Mouse (Mus musculus) cerebellum, postnatal 4 days (tissue): Measurements from ENCODE around the gene Ltbp4.

Experiments
- DNase-seq, 2 experiments: peaks; one replicate each; pipeline ENCODE4 v3.0.0; 2022; ENCODE audit warnings: low spot score in 2 of 2, mixed read lengths in 1 of 2

The Ltbp4 gene

DNA sequence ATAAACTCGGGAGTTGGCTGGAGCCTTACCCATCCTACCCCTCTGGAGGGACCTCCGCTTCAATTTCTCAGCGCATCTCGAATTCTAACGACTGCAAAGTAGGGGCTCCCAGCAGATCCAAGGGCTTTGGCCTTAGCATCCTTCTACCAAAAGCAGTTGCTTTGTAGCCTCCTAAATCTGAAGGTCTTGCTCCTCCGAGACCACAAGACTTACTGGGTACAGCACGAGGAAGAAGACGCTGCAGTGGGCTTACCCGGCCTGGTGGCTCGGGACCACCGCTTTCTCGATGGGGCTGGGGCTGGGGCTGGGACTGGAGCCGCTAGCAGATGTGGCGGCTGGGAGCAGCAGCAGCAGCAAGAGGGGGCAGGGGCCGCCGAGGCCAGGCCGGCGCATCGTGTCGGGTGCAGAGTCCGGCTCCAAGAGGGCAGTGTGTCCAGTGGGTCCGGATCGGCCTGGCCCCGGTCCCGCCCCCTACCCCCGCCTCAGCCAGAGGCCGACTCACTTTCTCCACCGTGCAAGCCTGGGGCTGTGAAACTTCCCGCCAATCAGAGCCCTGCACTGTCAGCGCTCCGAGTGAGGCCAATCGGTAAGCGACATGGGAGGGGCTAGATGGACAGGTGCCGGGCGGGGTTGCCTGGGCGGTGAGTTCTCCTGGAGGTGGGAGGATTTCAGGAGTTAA lies at the start of gene Ltbp4:
Ltbp4 (minus strand) TSS at position 518 of the 679 bp plus-strand sequence.
- no peak for DNase-seq

DNA sequence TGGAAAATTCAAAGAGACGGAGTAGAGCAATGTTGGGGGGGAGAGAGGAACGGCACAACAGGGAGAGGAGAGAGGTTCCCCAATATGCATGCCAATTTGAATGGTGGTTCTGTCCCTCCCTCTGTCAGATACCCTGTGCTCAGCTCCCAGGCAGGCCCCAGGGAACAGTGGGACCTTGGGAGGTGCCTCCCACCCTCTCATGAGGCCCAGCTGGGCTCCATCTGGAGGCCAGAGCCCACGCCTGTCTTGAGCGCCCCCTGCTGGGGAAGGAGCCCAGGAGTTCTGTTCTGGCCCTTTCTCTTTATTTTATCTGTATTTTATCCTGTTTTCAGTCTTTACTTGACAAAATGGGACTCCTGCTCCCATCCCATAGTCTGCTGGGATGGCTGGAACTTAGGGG lies 47.2 kb upstream of the Ltbp4 start:
- DNase-seq: peak in 1 of 2 experiments; percentile 42

DNA sequence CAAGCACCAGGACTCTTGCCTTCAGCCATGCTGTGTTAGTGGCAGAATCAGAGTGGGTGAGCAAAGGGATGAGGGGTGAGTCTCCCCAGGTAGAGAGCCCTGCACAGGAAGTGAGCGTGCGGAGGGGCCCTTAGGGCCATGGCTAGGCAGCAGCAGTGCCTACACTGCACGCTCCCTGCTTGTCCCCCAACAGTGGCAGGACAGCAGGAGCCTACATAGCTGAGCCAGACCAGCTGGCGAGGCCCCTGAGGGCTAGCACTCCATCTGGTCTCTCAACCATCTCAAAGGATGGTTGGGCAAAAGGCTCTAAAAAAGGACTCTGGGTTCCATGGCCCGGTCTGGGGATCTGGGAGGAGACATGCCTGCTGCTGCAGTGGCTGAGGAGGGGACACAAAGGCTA lies 46.6 kb upstream of the Ltbp4 start:
- no peak for DNase-seq

DNA sequence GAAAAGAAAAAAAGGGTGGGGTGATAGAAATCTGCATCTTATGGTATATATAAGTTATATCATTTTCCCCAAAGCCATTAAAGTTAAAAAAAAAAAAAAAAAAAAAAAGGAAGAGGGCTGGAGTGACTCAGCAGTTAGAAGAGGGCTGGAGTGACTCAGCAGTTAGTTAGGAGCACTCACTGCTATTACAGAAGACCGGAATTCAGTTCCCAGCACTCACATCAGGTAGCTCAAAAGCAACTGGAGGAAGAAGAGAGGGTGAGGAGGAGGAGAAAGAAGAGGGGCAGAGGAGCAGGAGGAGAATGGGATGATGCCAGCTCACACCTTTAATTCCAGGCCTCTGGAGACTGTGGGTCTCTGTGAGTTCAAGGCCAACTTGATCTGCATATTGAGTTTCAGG lies 45.7 kb upstream of the Ltbp4 start:
- DNase-seq: no peak

DNA sequence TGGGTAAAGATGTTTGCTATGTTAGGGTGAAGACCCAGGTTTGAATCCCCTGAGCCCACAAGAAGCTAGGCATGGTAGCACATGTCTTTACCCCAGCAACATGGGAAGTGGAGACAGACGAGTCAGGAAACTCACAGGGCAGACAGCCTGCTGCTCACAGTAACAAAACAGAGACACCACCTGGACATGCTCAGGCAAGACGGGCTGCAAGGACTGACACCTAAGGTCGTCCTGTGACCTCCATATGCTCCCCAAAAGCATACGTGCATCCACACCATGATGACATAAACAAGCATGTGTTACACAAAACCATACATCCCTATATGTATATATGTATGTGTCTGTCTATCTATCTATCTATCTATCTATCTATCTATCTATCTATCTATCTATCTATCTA lies 44.1 kb upstream of the Ltbp4 start:
- no peak for DNase-seq

DNA sequence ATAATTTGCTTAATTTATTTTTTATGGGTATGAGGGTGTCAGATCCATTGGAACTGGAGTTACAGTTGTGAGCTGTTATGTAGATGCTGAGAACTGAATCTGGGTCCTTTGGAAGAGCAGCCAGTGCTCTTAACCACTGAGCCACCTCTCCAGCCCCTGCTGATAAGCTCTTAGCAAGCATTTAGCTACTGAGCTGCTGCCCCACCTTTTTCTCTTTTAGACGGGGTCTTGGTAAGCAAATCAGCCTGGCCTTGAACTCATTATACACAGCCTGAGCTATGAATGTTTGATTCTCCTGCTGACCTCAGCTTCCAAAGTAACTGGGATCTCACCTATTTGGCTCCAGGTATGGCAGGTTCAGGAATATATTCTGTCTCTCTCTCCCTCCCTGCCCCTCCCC lies 43.5 kb upstream of the Ltbp4 start:
- no peak for DNase-seq

DNA sequence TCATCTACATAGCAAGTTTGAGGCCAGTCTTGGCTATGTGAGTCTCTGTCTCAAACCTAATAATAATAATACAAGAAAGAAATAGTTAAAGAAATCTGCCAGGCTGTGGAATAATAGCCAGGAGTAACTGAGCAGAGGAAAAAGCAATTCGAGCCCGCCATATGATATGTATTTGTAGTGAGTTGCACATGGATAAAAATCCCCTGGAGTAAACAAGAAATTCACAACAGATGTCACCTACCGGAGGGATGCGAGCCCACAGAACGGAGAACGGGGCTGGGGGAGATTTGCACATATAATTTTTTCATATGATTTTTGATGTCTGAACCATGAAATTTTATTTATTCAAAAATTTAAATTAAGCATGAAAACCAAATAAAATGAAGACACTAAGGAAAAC lies 42.3 kb upstream of the Ltbp4 start:
- no peak for DNase-seq

DNA sequence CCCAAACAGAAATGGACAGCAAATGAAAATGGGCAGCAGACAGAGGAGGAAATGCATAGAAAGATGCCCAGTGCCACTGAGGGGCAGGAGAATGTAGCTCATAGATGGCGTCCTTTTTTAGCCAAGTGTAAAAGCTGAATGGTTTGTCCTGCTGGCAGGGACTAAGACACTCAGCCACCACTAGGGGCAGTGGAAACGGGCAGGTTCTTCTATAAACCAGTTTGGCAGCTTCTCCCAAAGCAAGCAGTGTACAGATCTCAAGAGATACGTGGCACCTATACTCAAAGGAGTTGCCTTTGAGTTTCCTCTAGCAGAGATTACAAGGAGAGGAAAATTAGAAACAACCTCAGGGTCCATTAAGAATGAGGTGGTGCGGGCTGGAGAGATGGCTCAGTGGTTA lies 40.9 kb upstream of the Ltbp4 start:
- DNase-seq: no peak

DNA sequence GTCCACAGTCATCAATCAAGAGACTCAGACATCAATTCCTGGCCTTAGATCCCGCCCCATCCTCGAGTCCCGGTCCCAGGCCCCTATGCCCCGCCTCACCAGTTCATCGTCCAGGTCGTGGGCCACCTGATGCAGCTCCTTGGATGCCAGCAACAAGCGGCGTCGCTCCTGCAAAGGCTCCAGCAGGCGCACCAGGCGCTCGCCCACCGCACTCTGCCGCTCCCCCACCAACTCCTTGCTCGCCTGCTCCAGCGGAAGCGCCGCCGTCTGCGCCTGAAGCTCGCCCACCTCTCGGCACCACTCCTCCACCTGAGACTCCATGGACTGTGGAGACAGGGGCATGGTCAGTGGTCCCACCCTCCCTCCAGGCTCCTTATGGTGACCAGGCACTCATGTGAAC lies 37.8 kb upstream of the Ltbp4 start:
- no peak for DNase-seq

DNA sequence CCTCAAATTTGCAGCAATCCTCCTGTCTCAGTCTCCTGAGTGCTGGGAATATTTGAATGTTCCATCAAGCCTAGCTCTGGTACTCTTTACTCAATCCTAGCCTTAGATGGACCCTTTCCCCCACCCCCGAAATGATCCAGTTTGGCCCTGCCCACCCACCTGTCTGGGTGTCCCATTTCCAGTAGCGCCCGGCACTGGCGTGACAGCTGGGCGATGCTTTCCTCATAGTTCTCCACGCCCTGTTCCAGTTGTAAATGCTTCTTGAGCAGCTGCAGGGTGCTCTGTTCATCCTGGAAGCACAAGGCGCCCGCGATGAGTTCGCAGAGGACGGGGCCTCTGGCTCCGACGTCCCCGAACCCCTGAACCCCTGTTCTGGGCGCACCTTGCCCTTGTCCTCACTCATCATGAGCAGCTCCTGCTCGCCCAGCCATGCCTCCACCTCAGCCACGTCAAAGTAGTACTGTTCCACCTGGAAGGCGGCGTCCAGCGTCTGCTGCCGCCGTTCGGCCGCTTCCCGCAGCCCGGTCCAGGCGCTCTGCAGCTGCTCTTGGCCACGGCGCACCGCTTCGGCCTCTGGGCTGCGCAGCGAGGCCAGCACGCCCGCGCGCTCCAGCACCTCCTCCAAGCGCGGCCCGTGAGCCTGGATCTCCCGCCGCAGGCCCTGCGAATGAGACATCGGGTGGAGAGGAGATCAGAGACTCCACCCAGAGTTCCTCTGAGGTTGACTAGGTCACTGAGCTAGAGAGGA lies 34.4 kb upstream of the Ltbp4 start:
- DNase-seq: no peak

DNA sequence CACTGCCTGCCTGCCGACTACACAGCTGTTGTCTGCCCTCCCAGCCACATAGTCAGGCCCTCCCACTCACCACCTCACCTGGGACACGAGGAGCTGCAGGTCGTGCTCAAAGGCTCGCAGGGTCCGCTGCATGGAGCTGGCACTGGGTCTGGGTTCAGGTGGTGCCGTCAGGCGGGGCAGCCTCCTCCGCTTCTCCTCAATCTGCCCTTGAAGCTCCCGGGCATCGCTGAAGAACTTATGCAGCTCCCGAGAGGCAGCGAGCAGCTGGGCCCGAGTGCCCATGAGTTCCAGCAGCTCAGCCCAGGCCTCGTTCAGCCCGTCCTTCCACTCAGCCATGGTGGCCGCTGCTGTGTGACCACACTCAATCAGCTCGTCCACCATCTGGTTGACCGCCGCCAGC lies 31.6 kb upstream of the Ltbp4 start:
- no peak for DNase-seq

DNA sequence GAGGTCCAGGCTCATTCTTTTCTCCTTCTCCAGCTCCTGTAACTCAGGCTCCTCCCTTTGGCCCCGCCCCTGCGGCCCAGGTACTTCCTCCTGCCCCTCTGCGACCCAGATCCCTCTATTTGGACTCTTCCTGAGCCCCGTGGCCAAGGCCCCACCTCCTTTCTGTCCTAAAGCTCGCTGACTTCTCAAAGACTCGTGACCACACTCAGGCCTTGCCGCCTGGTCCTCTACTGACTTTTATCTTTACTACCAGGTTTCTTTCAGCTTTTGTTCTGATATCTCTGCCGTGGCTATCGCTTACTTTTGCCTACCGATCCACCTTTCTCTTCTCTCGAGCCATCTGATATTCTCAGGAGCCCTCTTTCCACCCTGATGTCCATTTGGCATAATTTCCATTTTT lies 30.5 kb upstream of the Ltbp4 start:
- no peak for DNase-seq

DNA sequence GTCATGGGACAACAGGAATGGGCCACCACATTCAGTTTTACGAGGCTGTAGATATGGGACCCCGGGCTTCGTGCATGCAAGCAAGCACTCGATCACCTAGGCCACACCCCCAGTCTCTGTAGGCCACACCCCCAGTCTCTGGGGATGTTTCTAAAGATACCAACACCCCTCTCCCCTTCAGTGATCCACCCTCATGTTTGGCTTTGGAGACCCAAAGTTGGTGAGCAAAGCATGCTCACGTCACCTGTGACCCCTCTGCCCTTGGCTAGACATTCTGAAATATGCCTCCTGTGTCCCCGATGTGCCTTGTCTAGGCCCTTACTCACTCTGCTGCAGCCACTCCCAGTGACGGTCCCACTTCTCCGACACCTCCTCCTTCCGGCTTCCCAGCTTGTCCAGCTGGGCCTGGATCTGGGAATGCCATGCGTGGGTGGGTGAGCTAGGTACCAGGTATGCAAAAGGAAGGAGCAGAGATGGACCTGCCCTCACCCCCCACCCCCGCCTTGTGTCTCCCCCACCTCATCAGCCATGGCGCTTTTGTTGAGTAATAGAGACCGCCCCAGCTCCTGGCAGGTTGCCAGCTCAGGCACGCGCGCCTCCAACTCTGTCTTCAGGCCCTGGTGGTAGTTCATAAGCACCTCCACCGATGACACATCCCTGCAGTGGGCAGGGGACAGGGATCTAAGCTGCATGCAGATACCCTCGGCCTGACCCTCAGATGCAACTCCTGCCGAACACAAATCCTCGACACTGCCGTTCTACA lies 28.8 kb upstream of the Ltbp4 start:
- DNase-seq: no peak

DNA sequence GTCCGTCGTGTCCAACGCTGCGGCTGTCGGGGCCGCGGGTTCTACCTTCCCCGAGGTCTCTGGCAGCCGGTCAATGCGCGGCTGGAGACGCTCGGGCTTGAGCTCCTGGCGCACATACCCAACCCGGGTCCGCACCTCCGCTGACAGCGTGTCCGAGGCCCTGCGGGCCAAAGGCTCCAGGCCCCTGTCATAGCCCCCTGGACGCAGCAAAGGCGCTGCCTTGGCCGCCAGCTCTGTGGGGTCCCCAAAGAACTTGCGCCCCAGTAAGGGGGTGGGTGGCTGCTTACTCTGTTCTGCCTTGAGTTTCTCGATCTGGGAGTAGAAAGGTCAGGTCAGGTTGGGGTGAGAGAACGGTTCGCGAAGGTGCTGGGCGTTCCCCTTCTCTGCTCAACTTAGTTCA lies 26.9 kb upstream of the Ltbp4 start:
- DNase-seq: no peak

DNA sequence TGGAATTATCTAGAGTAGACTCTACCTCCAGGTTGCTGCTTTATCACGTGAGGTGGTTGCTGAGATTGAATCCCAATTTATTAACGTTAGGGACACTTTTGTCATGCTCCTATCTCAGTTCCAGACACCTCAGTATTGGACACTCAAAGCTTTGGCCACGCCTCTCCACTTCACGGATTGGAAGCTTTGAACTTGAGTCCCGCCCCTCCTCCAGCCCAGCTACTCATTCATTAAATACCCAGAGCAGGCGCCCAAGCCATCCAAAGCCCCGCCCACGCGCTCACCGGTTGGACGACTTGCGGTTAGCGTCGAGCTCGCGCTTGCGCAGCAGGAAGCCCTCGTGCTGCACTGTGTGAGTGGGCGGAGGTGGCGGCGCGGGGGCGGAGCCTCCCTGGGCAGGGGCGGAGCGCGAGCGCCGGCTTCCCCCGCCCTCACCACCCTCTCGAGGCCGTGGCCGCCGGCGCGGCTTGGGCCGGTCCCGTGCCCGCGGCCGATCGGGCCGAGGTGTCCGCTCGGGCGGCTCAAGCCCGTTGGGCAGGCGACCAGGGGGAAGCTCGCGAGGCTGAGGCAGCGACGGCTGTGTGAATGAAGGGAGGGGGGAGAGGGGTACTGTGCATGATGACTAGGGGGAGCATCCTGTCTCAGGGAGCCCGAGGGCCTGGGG lies 23.9 kb upstream of the Ltbp4 start:
- peak; percentile 96 to 99 for DNase-seq

DNA sequence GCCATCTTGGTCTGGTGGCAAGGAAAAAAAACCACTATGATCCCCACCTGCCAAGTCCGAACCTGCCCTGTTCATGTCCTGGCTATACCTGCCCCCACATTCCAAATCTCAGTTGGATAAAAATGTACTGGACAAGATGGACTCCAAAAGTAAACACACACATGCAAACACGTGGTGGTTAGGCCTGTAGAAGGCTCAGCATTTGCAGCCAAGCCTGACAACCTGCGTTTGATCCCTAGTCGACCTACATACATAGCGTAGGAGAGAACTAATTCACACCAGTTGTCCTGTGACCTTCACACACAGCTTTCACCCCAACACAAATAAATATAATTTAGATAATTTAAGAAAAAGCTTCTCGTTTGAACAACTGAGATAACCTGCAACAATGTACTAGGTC lies 23.3 kb upstream of the Ltbp4 start:
- no peak for DNase-seq

DNA sequence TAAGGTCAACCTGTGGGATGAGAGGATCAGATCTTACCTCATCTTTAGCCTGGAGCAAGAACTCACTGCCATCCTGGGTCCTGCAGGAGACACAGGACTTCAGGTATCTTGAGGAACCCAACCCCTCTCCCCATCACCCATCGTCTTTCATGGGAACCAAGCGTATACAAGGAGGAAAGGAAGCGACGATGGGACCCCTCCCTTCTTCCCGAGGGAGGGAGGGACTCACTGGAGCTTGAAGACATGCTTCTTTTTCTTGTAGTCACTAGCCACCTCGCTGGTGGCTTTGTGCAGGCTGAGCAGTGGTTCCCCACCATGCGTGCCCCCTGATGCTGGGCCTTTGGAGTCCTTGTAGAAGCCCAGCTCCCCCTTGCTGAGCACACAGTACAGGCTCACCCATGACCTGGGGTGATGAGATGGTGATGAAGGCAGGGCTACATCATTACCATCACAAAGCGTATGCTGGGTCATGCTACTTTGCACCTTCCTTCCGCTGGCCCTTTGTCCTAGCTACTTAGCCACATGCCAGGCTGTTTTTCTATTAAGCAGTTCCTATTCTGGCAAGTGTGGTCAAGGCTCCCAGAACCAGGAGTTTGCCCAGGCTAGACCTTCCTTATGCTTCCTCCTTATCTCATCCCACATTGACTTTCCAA lies 22.3 kb upstream of the Ltbp4 start:
- DNase-seq: no peak

DNA sequence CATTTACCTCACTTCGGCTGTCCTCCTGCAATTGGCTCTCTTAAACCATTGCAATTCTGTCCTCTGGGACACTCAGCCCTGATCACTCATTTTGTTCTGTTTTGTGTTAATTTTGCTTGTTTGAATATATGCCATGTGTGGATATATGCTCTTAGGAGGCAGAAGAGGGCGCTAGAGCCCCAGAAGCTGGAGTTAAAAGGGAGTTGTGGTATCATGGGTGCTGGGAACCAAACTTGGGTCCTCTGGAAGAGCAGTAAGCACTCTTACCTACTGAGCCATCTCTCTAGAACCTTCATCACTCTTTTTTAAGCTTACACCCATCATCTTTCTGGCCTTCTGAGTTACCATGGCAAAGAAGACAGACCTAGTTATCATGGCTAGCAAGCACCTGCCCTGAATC lies 21.7 kb upstream of the Ltbp4 start:
- DNase-seq: no peak

DNA sequence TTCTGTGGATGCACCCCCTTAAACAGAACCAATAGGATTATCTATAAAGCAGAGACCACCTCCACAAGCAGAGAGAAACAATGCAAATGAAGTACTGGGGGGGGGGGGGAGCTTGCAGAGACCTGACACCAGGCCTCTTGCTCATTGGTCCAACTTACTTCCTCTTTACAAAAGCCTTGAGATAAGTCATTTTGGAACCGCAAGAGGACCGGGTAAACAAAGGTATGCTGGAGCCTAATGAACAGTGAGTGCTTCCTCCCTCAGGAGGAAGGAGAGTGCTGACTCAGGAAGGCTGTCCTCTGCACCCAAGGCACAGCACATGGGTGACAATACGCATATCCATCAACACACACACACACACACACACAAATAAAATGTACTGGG lies 20.1 kb upstream of the Ltbp4 start:
- DNase-seq: no peak

DNA sequence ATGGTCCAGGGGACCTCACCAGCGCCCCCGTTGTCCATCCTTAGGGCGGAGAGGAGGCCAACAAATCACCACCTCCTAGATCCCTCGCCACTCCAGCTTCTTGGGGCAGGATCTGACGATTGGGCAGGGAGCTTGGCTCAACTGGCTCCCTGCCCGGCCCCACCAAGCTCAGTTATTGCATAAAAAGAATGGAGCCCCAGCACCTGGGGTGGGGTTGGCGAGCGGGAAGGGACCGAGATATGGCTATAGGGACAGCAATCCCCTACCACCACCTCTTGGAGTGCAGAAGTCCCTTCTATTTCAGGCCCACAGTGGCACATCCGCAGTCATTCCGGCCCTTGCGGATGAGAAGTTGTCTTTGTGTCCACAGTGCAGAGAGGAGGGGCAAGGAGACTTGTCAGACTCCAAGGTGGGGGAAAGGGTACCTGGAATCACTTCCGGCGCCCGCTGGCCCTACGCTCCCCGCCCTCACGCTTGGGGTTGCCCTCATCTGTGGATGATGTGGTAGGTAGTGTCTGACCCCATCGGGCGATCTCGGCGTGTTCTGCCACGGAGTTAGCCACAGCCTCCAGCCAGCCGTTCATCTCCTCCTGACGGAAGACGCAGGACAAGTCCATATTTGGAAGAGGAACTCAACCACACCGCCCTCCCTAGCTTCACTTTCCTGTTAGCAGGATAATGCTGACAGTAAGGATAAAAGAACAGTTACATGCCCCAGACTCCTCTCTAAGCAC lies 19.5 kb upstream of the Ltbp4 start, which contains the start of gene Gm20479:
Gm20479 (minus strand) TSS at position 559 of the 734 bp plus-strand sequence.
- DNase-seq: no peak

DNA sequence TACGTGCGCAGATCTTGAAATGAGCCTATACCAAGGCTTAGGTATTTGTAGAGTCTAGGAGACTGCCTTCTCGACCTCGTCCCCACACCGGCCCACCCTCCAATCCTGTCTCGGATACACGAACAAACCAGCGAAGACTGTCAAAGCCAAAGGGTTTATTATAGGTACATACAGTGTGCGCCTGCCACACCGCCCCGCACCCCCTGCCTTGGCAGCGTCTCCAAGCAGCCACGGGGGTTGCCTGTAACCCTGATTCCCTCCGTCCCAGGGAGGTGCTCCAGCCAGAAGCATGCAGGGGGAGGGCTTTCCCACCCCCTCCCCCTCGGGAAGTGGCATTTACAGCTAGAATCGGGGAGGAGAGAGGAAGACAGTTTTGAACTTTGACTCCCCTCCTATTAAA lies 18.8 kb upstream of the Ltbp4 start:
- no peak for DNase-seq
